Mouse (Mus musculus) R1 (cell line): ENCODE results near the gene Larp4b.

Source experiments
- DNase-seq: peaks from one replicate; pipeline ENCODE4 v3.0.0-alpha.2; 2018; ENCODE audit warnings: low read depth, low spot score

Gene Larp4b

DNA sequence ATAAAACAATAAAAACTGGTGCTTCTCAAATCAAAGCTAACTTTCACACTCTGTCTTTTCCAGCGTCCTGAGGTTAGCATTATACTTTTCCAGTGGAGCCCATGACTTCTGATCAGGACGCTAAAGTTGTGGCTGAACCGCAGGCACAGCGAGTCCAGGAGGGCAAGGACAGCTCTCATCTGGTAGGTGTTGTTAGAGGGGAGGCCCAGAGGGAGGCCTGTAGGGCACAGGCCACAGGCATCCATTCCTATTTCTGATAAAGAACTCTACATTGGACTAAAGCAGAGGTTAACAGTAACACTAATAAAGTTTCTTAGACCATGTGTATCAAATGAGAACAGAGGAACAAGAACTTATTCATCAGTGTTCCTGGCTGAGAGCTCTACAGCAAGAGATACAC lies 28.4 kb downstream of the Larp4b start:
- no peak for DNase-seq

DNA sequence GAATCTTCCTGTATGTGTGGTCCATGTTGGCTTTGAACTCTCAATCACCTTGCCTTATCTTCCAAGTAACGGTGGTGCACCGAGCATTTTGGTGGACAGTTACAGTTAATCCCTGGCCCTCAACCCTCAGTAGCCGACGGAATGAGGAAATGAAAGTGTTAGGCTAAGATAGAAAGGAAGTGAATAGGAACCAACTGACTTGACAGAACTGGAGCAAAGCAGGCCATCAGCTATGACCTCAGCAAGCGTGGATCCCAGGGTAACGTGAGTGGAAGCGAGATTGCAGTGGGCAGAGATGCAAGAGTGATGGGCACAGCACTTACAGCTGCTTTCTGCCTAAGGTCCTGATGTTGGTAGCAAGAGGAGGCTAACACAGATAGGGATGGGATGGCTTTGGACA lies 31.5 kb downstream of the Larp4b start:
- no peak for DNase-seq

DNA sequence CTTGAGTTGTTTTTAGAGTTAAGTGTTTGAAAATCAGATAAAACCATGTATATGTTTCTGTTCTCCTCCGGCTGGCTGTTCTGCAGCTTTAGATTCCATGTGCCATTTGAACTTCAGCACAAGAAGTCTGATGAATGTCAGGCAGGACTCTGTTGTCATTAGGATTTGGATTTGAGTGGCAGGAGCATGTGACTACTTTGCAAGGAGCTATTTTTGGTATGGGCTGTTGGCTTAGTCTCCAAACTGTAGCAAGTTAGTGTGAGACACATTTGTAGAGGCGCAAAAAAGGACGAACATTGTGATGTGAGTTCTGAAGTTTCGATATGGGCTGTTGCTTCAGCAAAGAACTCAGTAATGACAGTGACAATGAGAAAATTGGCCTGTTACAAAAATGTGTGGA lies 34.0 kb downstream of the Larp4b start:
- no peak for DNase-seq

DNA sequence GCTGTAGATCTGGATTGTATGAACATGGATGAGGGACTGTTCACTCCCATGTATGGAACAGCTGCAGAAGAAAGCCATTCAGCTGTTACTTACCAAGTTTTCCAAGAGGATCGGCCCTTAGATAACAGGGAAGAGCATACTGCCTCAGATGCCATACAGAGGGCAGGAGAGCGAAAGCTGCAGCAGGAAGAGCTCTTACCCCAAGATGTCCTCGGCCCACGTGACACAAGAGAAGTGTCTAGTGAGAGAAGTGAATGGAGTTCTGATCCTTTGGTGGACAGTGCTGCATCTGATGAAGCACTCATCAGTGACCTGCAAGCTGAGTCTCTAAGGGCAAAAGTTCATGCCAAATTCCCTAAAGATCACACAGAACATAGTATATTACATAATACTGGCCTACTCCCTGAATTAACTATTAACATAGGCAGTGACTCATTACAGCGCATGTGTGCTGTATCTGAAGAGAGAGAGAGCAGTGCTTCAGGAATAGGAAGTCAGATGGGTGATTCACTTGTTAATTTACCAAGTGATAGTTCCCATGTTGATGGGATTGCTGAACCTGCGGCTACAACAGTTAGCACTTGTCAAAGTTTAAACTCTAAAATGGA lies 35.1 kb downstream of the Larp4b start:
- no peak for DNase-seq

DNA sequence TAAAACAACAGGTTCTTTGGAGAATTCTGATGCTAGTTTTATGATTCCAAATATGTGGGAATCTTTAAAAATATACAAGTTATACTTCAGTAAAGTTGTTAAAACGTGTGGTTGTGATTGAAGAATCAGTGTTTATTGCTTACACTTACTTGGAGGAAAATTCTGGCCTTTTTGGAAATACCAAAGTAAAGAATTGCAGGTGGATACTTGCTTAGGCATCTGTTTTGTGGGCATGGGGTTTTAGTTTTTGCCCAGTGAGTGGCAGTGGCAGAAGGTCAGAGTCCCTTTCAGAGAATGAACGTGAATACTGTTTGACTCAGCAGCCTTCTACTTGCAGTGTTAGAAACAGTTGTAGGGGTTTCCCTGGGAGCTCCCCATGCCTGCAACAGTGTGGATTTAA lies 40.7 kb downstream of the Larp4b start:
- DNase-seq, result no peak

DNA sequence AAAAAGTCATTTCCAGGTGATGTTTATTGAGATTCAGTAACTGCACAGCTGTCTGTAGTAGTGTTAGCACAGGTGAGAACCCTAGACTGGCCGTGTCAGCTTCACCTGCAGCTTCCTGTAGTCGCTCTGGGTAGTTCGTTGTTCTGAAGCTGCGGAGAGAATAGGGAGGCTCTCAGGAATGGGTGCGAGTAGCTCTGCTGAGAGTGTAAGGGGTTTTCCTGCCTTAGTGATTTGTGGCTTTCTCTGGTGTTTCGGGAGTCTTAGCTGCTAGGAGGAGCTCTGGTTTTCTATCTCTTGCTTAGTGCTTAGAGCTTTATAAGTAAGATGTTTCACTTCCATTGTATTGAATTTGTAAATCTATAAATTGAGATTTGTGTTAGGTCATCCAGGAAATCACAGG lies 42.4 kb downstream of the Larp4b start:
- no peak for DNase-seq

DNA sequence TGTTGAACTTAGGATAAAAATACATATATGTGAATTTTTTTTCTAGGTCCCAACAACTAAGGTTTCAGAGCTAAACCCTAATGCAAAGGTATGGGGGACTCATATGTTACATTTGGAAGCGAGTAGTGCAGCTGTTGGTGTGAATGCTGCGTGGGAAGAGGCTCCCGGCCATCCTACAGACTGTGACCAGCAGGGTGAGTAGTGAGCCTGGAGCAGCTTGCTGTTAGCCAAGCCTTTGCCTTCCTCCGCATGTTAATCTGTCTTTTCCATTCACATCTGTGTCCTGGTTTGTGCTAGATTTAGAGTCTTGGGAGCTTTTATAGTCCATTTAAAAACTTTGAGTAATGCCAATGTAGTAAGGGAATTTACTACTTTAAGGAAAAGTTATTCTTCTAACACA lies 43.1 kb downstream of the Larp4b start:
- DNase-seq, result peak; percentile 65

DNA sequence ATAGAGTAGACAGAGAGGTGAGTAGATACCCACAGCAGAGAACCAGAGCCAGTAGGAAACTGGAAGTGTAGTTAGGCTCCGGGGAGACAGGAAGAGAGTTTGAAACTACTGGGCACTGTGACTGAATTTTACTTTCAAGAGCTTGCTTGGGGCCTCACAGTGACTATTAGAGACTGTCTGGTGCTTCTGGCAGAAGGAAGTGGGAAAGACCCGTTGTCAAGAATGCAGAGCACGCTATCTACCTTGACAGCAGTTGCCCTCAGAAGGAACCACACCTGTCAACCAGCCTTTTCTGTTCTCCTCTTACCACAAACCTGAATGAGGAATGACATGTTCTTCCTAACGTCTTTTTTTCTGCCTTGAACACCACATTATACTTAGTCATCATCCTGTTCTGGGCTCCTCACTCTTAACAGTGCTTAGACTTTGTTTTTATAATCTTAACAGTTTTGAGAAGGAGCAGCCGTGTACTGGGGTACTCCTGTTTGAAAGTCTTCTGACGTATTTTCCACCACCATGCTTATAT lies 45.8 kb downstream of the Larp4b start:
- no peak for DNase-seq

DNA sequence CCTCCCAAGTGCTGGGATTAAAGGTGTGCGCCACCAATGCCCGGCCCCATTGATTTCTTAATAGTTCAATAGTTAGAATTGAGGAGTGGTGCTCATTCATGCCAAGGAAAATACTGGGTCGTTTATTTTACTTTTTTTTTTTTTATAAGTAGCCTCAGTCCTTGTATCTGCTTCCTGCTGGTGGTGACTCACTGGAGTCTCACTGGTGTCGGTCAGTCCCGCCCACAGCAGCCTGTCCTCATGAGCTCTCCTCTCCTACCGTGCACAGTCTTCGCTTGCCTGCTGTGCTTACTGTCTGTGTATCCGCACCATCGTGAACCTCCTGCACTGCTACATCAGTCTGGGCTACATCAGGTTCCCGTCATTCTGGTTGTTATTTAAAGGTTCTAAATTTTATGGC lies 46.5 kb downstream of the Larp4b start:
- peak; percentile 60 for DNase-seq

DNA sequence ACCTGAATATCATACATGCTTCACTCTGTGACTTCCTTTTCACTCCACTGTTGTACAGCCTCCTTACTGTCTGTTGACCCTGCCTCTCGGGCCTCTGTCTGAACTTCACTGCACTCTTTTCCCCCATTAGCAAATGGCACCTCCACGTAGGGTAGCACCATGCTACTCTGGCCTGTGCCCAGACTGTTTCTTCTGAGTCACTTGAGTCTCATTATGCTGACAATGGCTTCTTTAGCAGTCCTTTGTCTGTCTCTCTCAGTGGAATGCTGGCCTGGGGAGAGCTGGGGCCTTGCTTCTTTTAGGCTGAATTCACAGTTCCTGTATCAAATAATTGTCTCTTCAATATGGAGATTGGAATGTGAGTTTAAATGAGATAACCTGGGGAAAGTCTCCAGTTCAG lies 48.7 kb downstream of the Larp4b start:
- DNase-seq, result peak; percentile 94

DNA sequence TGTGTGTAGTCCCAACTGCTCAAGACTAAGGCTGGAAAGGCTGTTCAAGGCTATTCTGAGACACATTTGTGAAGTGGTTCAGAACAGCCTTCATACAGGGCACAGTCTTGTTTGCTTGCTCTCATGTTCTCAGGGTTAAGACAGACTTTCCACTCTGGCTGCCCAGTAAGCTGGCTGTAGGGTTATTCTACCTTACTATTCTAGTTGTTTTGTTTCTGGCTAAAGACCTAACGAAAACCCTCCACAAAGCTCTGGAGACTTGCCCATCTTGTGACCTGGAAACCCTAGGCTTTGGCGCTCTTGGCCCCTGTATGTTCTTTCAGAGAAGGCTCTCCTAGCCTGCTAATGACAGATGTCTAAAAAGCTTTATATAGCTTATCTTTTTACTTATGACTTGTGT lies 55.1 kb downstream of the Larp4b start:
- DNase-seq, result no peak

DNA sequence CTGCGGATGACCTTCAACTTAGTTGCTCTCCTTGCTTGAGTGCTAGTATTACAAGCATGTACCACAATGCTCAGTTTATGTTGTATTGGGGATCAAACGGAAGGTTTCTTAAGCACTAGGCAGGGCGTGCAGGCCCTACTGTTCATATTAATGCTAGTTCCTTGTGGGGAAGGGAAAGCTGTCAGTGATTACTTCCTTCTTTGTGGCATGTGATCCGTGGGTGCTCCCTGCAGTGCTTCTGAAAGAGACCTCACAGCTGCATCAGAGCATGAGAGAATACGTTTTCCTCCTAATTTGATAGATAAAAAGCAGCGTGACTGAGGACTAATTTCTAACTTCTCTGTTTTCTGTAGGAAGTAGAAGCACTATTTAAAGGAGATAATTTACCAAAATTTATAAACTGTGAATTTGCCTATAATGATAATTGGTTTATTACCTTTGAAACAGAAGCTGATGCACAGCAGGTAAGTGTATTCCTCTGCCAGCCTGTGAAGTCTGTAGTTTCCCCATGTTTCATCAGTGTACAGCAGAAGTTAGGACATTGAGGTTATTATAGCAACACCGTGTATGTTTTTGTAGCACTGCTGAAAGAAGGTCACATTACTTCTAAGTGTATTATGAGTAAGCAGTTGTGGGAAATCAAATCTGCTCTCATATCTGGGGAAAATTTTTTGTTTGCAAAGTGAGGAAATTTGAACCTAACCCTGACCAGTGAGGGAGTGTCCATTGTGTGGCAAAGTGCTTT lies 56.0 kb downstream of the Larp4b start:
- DNase-seq, result peak; percentile 25

DNA sequence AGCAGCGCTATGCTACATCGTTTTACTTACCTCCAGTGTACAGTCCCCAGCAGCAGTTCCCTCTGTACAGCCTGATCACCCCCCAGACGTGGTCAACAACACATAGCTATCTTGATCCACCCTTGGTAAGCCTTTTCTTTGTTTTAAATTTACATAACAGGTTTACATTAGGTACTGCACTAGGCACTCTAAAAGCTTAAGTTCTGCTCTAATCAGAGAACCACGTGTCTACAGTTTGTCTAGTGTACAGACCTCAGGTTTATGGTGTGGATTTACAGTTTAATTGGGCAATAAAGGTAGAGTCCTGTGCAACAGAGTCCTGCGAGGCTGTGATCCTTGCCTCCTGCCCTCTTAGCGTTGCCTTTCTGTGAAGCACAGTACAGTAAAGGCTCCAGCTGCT lies 57.4 kb downstream of the Larp4b start:
- no peak for DNase-seq

DNA sequence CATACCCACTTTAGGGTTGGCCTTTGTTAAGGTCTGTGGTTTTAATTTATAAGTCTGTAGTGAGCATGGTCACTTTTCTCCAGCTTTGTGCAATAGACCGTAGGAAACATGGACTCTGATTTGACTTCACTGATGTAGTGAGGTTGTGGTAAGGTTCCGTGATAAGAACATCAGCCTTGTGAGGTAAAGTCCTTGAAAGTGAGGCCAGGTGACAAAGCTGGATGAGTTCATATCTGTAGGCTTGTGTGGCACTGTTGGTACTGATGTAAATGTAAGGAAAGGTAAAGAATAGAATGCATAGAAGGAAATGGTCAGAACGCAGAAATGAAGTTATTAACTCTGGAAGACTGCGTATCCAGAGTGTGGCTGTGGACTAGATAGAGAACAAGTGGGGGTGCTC lies 57.9 kb downstream of the Larp4b start:
- no peak for DNase-seq

DNA sequence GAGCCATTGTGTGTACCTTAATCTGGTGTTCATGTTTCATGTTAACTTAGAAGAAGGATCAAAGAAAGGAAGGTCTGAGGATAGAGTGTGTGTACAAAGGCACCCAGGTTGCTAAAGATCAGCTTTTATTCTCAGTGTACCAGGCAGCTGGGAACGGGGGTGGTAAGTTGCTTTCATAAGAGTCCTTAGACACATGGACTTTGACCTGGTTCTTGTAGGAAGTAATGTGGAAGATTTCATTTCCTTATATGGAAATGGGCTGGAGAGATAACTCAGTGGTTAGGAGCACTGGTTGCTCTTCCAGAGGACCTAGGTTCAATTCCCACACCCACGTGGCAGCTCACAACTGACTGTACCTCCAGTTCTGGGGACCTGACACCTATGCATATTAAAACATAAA lies 58.6 kb downstream of the Larp4b start:
- DNase-seq, result no peak

DNA sequence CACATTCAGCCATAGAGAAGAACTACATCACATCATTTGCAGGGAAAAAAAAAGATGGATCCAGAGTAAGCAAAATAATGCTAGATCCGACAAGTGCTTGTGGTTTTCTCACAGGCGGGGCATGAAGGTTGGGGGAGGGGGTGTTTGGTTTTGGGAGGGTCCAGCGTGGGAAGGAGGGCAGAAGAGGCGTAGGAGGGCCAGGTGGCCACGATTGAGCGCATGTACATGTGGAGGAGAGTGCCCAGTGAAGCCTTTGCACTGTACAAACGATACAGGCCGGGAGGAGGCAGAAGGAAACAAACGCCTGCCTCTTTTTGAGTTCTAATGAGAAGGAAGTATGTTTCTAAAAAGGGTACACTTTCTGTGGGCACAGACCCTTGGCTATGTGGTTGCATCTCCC lies 60.1 kb downstream of the Larp4b start:
- no peak for DNase-seq

DNA sequence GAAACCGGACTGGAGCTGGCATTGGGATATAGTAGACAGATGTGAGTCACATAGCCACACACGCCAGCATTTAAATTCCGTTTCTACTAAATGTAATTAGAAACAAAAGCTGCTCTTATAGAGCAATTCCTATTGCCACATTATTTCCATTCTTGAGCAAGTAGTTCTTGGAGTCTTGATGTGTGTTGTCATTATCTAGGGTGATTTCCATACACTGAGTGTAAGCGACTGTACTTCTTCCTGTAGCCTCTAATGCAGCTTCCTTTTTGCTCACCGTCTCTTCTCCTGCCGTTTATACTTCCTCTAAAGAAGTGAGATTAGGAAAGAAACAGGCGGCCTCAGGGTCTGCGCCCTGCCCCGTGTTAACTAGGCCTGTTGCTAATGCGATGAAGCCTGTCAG lies 65.6 kb downstream of the Larp4b start:
- no peak for DNase-seq

DNA sequence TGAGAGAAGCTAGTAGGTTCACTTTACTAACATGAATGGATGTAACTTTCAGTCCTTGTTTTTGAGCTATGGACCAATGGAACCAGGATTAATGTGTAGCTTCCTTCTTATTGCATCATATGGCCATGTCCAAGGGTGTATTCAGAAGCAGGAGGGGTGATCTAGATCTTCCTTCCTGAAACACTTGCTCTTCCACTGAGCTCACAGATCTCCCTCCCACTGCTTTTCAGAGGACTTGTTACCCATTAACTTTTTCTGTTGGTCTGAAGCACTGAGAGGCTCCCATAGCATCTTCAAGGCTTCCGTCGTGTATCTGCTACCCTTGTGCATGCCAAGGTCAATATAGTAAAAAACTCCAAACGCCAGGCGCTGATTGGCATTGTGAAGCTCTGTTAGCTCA lies 69.2 kb downstream of the Larp4b start:
- DNase-seq, result no peak

DNA sequence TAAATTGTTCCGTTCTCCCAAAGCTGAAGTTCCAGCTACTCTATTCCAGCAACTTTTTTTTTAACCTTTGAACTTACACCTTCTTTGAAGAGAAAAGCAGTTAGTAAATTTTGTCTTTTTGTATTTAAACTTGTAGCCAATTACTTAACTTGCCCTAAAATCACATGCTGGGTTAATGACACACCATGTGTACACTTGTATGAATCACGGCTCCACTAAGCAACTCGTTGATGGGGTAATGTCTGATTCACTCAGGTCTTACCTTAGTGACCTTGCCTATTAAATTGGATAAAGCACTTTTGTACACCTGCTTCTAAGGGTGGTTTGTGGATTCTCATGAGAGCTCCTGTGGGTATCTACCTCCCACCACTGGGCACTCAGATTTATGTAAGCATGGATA lies 74.2 kb downstream of the Larp4b start:
- no peak for DNase-seq

DNA sequence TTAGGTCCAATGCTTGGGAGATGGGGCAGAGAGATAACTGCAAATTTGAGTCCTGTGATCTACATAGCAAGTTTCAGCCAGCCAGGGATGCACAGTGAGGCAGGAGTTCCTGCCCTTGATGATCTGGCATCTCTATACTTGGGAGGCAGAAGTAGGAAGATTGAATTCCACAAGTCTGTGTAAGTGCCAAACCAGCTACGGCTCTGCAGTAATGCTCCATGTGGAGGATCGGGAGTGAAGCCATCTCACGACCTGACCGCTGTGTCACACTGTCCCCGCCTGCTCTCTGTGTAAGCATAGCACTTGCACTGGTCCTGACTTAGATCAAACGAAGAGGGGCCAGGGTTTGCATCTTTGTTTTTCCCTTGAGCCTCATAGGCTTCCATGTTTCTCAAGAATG lies 75.9 kb downstream of the Larp4b start:
- no peak for DNase-seq

DNA sequence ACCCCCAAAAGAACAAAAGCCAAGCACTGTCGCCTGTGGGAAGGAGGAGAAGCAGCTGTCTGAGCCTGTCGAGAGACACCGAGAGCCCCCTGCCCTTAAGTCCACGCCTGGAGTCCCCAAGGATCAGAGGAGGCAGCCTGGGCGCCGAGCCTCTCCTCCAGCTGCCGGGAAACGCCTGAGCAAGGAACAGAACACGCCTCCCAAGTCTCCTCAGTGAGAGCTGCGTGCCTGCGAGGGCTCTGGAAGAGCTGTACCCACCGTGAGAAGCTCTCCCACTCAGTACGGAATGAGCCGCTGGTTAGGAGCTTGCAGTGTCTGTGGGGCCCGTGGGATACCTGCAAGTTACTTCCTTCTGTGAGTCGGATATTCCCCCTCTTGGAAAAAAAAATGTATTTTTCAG lies 77.0 kb downstream of the Larp4b start:
- no peak for DNase-seq

DNA sequence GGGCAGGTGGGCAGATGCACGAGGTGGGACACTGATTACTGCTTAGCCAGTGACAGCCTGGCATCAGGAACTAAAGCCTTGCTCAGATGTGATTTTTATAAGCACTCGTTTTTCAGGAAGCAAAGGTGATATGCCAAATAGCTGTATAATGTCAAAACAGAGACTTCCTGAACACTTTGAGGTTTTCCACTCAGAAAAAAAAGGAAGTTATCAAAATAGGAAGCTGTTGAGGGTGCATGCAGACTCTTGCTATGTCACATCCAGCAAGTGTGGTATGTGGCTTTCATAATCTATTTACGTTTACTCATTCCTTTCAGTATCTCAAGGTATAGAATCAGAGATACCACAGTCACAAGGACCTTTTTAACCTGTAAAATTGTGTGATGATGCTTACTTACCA lies 79.7 kb downstream of the Larp4b start:
- no peak for DNase-seq

DNA sequence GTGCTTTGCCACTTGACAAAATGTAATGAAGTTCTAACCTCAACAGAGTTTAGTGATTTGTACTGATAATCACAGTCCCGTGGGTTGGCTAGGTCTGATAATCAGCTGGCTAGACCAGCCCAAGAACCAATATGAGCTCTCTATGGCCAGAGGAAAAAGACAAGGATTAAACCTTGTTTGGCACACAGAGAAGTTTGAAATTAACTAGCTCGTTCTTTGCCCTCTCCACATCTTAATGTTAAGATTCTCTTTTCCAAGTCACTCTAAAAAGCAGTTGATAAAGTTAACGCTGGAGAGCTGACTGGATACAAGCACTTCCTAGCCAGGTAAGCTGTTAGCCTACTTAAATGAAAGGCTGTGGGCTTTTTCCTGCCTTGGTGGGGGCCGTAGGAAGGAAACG lies 81.5 kb downstream of the Larp4b start:
- DNase-seq, result no peak

DNA sequence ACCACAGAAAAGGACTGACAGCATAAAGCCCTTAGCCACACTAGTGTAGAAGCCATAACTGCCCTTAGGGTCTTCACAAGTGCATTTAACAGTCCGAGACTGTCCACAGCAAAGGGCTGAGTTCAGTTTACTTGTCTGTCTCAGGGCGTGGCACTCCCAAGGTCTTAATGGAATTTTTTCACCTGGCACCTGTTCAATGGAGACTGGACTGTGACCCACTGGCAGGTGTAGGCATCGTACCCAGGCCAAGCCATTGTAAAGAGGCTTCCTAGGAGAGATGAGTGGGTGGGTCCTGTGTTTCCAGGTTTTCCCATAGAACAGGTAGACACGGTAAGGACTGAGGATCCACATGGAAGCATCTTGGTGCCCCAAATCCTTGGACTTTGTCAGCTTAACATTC lies 84.6 kb downstream of the Larp4b start:
- DNase-seq, result no peak
